Mouse (Mus musculus) embryo, embryonic 9.5 days (tissue): Measurements from ENCODE around the gene Cep41.
A peak's percentile ranks its signal among the peaks of the same experiment; 100 is the strongest.

ENCODE experiments used
- DNase-seq: peaks from one replicate; pipeline ENCODE4 v3.0.0-alpha.2; 2017; ENCODE audit errors: extremely low spot score

Gene Cep41

GRCm38 (mm10) chr6:30624763-30625162 lies 68.8 kb downstream of the Cep41 start:
- no peak for DNase-seq

DNA sequence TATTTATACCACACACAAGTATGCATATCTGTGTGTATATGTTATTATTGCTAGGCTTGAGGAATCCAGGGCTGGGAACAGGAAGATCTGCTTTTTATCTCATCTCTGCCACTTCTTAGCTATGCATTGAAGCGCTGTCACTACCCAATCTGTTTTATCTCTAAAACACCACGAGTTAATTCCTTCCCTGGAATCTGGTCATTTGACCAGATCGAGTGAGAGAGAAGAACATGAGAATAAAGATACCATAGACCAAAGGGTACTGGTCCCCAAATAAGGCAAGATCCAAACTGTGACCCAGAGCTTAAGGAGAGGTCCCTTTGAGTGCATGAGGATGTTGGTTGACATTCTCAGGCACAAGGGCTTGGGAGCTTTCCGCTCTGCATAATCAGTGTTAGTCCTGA lies 71.6 kb downstream of the Cep41 start:
- DNase-seq = no peak

DNA sequence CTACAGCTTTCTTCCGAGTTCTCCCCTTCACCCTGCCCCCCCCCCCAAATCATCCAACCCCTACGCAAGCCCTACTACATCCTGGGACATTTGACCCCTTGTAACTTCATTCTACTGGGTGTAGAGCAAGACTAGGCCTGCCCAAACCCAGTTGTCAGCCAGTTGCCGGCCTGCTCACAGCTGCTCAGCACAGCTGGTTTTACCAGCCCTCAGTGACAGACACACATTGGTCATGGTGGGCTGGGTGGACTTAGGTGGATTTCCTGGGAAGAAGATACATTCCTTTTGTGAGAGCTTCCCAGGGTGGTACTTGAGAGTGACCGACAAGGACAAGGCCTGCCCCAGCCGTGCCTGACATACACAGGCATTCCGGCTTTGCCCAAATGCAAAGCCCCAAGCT lies 72.6 kb downstream of the Cep41 start:
- no peak for DNase-seq

DNA sequence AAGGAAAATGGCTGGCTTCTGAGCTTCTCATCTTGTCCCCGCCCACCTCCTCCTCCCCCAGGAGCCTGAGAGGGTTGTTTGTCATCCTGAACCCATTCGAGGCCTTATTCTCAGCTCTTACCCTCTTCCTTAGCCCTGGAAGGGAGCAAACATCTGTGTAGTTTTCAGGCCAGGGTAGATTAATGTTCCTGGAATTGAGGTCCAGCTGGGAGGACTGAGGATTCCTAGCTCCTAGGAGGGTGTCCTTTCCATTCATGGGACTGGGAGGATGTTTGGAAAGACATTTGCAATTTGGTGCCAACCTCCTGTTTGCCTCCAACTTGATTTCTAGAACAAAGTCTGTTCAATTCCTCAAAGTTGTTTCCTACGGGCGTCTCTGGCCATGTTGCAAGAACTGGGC lies 73.0 kb downstream of the Cep41 start:
- no peak for DNase-seq

DNA sequence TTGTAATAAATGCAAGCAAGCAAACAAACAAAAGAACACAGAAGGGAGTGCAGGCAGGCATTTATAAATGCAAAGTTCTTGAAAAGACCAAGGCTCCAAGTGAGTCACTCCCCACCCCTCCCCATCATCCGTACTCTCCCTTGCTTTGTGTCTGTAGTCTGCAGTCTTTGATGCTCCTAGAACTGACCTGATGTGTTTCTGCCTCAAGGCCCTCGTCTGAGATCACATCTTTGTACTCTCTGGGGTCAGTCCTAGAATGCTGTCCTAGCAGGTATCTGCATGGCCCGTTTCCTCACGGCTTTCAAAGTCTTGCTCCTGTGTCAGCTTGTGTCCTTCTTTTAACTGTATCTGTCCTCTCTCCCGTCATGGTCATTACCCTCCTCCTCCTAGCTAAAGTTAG lies 73.9 kb downstream of the Cep41 start:
- no peak for DNase-seq

DNA sequence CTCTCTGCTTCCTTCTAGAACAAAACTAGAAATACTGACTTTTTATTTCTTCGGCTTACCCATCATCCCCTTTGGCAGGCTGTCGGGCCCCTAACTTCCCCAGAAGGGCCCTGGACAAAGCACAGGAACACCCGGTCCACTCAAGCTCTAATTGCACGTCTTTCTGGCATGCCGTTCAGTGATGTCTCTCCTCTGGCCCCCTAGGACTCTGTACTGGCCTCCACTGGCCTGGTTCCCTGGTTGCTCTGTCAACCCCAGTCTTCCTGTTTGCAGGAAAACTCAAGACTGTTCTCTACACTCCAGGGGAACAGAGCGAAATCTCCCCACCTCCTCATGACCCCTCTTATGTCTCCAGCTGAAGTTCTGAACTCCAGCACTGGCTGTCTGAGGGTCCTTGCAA lies 74.8 kb downstream of the Cep41 start:
- DNase-seq = no peak

- DNase-seq = peak; percentile 77
Measured at GRCm38 (mm10) chr6:30617959-30618590, 75.5 kb downstream of the Cep41 start.

- DNase-seq = peak; percentile 93
Measured at GRCm38 (mm10) chr6:30617020-30617958, 76.3 kb downstream of the Cep41 start.

DNA sequence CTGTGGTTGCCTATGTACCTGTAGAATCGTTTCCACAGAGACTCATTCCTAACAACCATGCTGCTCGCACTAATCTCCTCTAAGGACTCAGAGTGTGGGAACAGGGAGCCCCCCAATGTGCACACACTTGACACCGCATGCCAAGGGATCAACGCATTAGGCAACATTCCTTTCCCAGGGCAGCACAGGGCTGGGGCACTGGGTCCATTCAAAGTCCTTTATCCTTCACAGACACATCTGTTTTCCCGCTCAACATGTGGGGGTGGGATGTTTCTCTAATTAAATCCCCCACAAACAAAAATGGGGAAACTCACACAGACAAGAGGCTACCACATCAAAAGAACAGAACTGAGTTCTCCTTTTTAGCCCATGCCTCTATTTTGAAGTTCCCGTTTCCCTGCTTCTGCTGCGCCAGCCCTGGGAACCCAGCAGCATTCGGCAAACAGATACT lies 77.0 kb downstream of the Cep41 start:
- peak; percentile 81 for DNase-seq

- no peak for DNase-seq
Measured at GRCm38 (mm10) chr6:30615741-30616140, 77.8 kb downstream of the Cep41 start.

GRCm38 (mm10) chr6:30614251-30614650 lies 79.3 kb downstream of the Cep41 start:
- no peak for DNase-seq

- peak; percentile 39 for DNase-seq
Measured at GRCm38 (mm10) chr6:30611212-30611611, 82.3 kb downstream of the Cep41 start.

DNA sequence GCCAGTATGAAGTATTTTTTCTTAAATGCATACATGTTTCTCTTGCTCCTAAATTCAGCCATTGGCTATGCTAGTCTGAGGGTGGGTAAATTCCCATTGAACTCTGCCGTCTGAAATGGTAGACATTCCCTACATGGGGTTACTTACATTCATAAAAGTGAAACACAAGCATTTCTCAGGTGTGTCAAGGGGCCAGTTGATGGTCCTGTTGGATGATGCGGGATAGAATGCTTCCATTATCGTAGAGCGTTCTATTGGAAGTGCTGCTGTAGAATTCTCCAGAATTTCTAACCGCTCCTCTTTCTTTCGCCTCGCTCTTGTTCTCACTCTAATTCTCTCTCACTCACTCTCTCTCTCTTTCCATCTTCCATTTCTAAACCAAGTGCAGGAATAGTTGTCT lies 82.8 kb downstream of the Cep41 start, which contains the start of gene Cpa5:
Gene Cpa5 (plus strand): TSS at position 301 of the 400 bp plus-strand sequence.
- DNase-seq = no peak

DNA sequence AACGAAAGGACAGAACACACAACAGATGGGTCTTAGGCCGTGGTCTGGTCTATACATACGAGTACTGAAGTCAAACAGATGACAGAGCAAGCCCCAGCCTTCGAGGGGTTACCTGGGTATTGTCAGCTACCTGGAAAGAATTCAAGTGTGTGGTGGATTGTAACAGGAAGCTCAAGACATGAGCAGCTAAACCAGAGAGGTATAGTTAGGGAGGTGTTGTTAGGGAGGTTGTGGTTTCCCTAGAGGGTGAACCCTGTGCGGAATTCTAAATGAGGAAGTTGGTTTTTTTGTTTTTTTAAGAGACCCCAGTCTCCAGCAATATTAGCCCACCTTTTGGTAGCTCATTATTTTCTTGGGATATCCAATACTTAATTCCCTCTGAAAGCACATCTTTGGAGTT lies 87.9 kb downstream of the Cep41 start:
- DNase-seq = no peak

DNA sequence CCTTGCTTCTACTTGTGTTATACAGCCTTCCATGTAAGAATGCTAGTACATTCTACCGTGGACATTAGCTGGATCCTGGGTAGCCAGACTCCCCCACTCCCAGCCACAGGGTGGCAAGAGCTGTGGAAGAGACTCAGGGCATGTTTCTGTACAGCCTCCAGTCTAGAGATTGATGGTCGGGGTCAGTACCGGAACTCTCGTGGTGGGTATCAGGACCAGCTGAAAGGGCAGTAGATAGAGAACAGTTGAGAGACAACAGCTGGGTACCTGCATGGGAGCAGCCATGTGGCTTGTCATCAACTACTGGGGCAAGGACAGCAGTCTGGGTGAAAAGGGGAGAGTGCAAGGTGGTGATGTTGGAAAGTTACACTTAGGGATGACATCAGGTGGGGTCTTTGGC lies 88.4 kb downstream of the Cep41 start:
- no peak for DNase-seq

DNA sequence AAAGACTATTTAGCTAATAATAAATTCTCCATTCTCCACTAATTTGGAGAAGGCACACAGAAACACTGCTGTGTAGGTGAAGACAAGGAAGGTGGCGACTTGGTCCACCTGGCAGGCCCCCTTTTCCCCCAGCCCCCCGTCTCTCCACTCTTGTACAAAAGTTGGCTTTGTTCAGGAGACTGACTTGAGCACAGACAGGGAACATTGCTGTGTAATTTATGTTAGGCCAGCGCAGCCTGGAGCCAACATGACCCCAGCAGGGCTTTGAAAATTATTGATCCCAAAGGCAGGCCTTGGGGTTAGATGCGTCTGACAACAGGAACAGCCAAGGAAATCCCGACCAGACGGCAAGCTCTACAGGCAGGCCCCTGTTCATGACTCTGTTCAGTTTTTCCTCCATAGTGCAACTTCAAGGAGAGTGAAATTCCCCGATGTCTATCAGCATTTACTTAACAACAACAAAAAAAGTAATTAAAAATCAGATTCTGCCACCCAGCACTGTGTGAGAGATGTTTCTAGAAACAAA lies 89.1 kb downstream of the Cep41 start:
- no peak for DNase-seq
